Mouse (Mus musculus) hindbrain, embryonic 15.5 days (tissue): ENCODE measurements around the gene Elovl2. TPM values are rescaled to one million over a fixed set of nuclear protein-coding genes. Genes with fewer than 3 reads are reported as not detected.

ENCODE experiments used
- polyA plus RNA-seq: library from polyadenylated mRNA; unstranded; fragments of >200 nt; fragmentation: Nextera tagmentation; extraction: Ambion mirVana; gene quantifications from 2 replicates; pipeline ENCODE4 v1.2.1, GENCODE M21; 2015

Gene Elovl2
- polyA plus RNA-seq, 1 experiment from 2014 or later = 40.2 TPM

Other genes with a start within 250 kb of the Elovl2 start
- gene Pak1ip1, start 219.4 kb downstream of the Elovl2 start, polyA plus RNA-seq = 50.8 and 56.9 TPM in 2 replicates
- gene Tmem14c, start 204.1 kb downstream of the Elovl2 start, polyA plus RNA-seq = 126 and 129 TPM in 2 replicates
- gene Mak, start 140.7 kb downstream of the Elovl2 start, polyA plus RNA-seq = 1.9 TPM in 2 replicates
- gene Gcm2, start 109.4 kb downstream of the Elovl2 start, polyA plus RNA-seq = not detected in 2 replicates
- gene Sycp2l, start 106.1 kb downstream of the Elovl2 start, polyA plus RNA-seq = not detected in 2 replicates
- 28.6 and 30.6 TPM in 2 replicates for gene Smim13, start 29.4 kb upstream of the Elovl2 start, polyA plus RNA-seq
- gene Gm17364, start 53.6 kb upstream of the Elovl2 start, polyA plus RNA-seq = not detected in 2 replicates